Mouse (Mus musculus) myocyte (in vitro differentiated cells): ENCODE data around the gene Il34.

Experiments used
- CEBPB ChIP-seq: IDR thresholded peaks from 2 replicates; pipeline ENCODE4 v1.6.1; 2011; ENCODE audit warnings: mild to moderate bottlenecking, moderate library complexity; ENCODE audit not compliant: poor library complexity, insufficient read depth, severe bottlenecking
- MAX ChIP-seq: IDR thresholded peaks from one replicate; pipeline ENCODE4 v1.6.1; 2011; ENCODE audit warnings: low read depth, mild to moderate bottlenecking, control low read depth
- POLR2A ChIP-seq: IDR thresholded peaks from one replicate; pipeline ENCODE4 v1.6.1; 2011; ENCODE audit warnings: low read depth, mild to moderate bottlenecking, control low read depth, moderate library complexity; ENCODE audit not compliant: insufficient read length
- POLR2AphosphoS2 ChIP-seq: IDR thresholded peaks from one replicate; pipeline ENCODE4 v1.6.1; 2011; ENCODE audit warnings: low read depth, control low read depth; ENCODE audit not compliant: insufficient read length
- REST ChIP-seq: IDR thresholded peaks from one replicate; pipeline ENCODE4 v1.6.1; 2011; ENCODE audit warnings: mild to moderate bottlenecking, control low read depth, moderate library complexity; ENCODE audit not compliant: insufficient read depth, insufficient read length
- TCF3 ChIP-seq: IDR thresholded peaks from one replicate; pipeline ENCODE4 v1.6.1; 2011; ENCODE audit warnings: low read depth, control low read depth; ENCODE audit not compliant: insufficient read length

DNA sequence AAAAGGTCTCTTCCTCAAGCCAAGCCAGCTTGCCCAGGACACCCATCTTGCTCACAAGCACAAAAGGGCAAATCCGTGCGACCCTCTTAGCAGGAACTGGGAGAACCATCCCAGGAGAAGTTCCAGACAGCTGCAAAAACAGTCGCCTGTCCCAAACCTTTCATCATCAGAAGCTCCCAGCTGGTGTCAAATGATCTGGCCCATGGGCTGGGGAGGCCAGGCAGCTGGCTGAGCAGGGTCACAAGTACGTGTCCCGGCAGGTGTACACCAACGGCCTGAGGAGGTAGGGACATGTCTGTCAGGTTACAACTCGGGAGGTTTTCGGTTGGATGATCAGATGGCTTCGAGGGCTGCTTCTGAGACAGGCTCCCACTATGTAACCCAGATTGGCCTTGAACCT lies 59.1 kb downstream of the Il34 start:
- TF ChIP-seq POLR2A (no peak), CEBPB (no peak), POLR2AphosphoS2 (no peak), MAX (no peak), TCF3 (peak; percentile 77), REST (no peak)
